Mouse (Mus musculus): ENCODE results near the gene Per2. TPM values are rescaled to one million over a fixed set of nuclear protein-coding genes. Genes with fewer than 3 reads are reported as not detected.

The Per2 gene
- polyA plus RNA-seq, 1 experiment from 2014 or later = 5.6 TPM

GRCm38 (mm10) chr1:91390369-91390768, 68.8 kb downstream of the Per2 start:
- Histone ChIP-seq H3K27me3 (ENCODE audit: control insufficient read depth, insufficient read depth, low read length) (no peaks in the 10 kb centered on the region), H3K4me2 (ENCODE audit: low read length) (no peak overlapping the region), H3K27ac (replicated peaks in 1 of 2; ENCODE audit: control insufficient read depth in 1 of 2, insufficient read depth in 1 of 2, low read depth in 2 of 2, low read length in 2 of 2) (no peak overlapping the region), H3K4me3 (ENCODE audit: control insufficient read depth in 1 of 2, insufficient read depth in 1 of 2, low read depth in 1 of 2, low read length in 2 of 2) (no peak overlapping the region), H3K4me1 (ENCODE audit: control insufficient read depth in 2 of 2, insufficient read depth in 2 of 2, low read length in 2 of 2) (no peaks in the 10 kb centered on the region; a peak in 1 of 4 replicates), H3K9ac (ENCODE audit: low read length) (no peak overlapping the region), H3K9me3 (ENCODE audit: control insufficient read depth, low read length) (no peaks in the 10 kb centered on the region), H3K36me3 (ENCODE audit: control insufficient read depth, insufficient read depth, low read length) (peaks cover 90% of the 10 kb centered on the region)
- no peak for ATAC-seq (ENCODE audit: insufficient number of reproducible peaks, insufficient read depth, low FRiP score, low read depth)
- 96% methylated on average over 5 of the region's 5 CpGs for WGBS

- no peak overlapping the region for H3K9ac ChIP-seq (ENCODE audit: low read length)
- WGBS = 84% methylated on average over 4 of the region's 4 CpGs
- H3K36me3 ChIP-seq (ENCODE audit: control insufficient read depth, insufficient read depth, low read length) = peaks cover 96% of the 10 kb centered on the region
- no peaks in the 10 kb centered on the region for H3K9me3 ChIP-seq (ENCODE audit: control insufficient read depth, low read length)
- no peak overlapping the region for H3K27ac ChIP-seq (replicated peaks in 1 of 2; ENCODE audit: control insufficient read depth in 1 of 2, insufficient read depth in 1 of 2, low read depth in 2 of 2, low read length in 2 of 2)
- H3K27me3 ChIP-seq (ENCODE audit: control insufficient read depth, insufficient read depth, low read length) = no peaks in the 10 kb centered on the region
- H3K4me2 ChIP-seq (ENCODE audit: low read length) = no peak overlapping the region
- no peak overlapping the region for H3K4me3 ChIP-seq (ENCODE audit: control insufficient read depth in 1 of 2, insufficient read depth in 1 of 2, low read depth in 1 of 2, low read length in 2 of 2)
- ATAC-seq (ENCODE audit: insufficient number of reproducible peaks, insufficient read depth, low FRiP score, low read depth) = no peak
- H3K4me1 ChIP-seq (ENCODE audit: control insufficient read depth in 2 of 2, insufficient read depth in 2 of 2, low read length in 2 of 2) = peaks cover 7 to 15% of the 10 kb centered on the region in 2 experiments
These were observed 78.0 kb downstream of the Per2 start for GRCm38 (mm10) chr1:91381091-91381471.

- no peaks in the 10 kb centered on the region for H3K9me3 ChIP-seq (ENCODE audit: control insufficient read depth, low read length)
These were observed 78.6 kb downstream of the Per2 start for GRCm38 (mm10) chr1:91380453-91381090.

GRCm38 (mm10) chr1:91373414-91373835, 85.7 kb downstream of the Per2 start:
- Histone ChIP-seq H3K4me3 (ENCODE audit: control insufficient read depth in 1 of 2, insufficient read depth in 1 of 2, low read depth in 1 of 2, low read length in 2 of 2) (no peak overlapping the region), H3K9ac (ENCODE audit: low read length) (no peak overlapping the region), H3K36me3 (ENCODE audit: control insufficient read depth, insufficient read depth, low read length) (peaks cover 87% of the 10 kb centered on the region), H3K27me3 (ENCODE audit: control insufficient read depth, insufficient read depth, low read length) (no peaks in the 10 kb centered on the region), H3K4me2 (ENCODE audit: low read length) (no peak overlapping the region), H3K27ac (replicated peaks in 1 of 2; ENCODE audit: control insufficient read depth in 1 of 2, insufficient read depth in 1 of 2, low read depth in 2 of 2, low read length in 2 of 2) (no peak overlapping the region), H3K4me1 (ENCODE audit: control insufficient read depth in 2 of 2, insufficient read depth in 2 of 2, low read length in 2 of 2) (peaks cover 2 to 7% of the 10 kb centered on the region in 2 experiments), H3K9me3 (ENCODE audit: control insufficient read depth, low read length) (no peaks in the 10 kb centered on the region)
- WGBS = 84% methylated on average over 6 of the region's 6 CpGs
- ATAC-seq (ENCODE audit: insufficient number of reproducible peaks, insufficient read depth, low FRiP score, low read depth) = no peak

More at GRCm38 (mm10) chr1:91380453-91381090, 78.6 kb downstream of the Per2 start:
- H3K9ac ChIP-seq (ENCODE audit: low read length) = no peak overlapping the region
- WGBS = 57% methylated on average over 7 of the region's 7 CpGs
- no peaks in the 10 kb centered on the region for H3K27me3 ChIP-seq (ENCODE audit: control insufficient read depth, insufficient read depth, low read length)
- no peak overlapping the region for H3K27ac ChIP-seq (replicated peaks in 1 of 2; ENCODE audit: control insufficient read depth in 1 of 2, insufficient read depth in 1 of 2, low read depth in 2 of 2, low read length in 2 of 2)
- no peak for ATAC-seq (ENCODE audit: insufficient number of reproducible peaks, insufficient read depth, low FRiP score, low read depth)
- H3K4me2 ChIP-seq (ENCODE audit: low read length) = no peak overlapping the region
- H3K4me1 ChIP-seq (ENCODE audit: control insufficient read depth in 2 of 2, insufficient read depth in 2 of 2, low read length in 2 of 2) = peaks cover 7 to 15% of the 10 kb centered on the region in 2 experiments
- H3K4me3 ChIP-seq (ENCODE audit: control insufficient read depth in 1 of 2, insufficient read depth in 1 of 2, low read depth in 1 of 2, low read length in 2 of 2) = no peak overlapping the region
- peaks cover 96% of the 10 kb centered on the region for H3K36me3 ChIP-seq (ENCODE audit: control insufficient read depth, insufficient read depth, low read length)

GRCm38 (mm10) chr1:91370055-91370454, 89.1 kb downstream of the Per2 start:
- 78% methylated on average over 23 of the region's 23 CpGs for WGBS
- Histone ChIP-seq H3K4me2 (ENCODE audit: low read length) (no peak overlapping the region), H3K27ac (replicated peaks in 1 of 2; ENCODE audit: control insufficient read depth in 1 of 2, insufficient read depth in 1 of 2, low read depth in 2 of 2, low read length in 2 of 2) (no peak overlapping the region), H3K36me3 (ENCODE audit: control insufficient read depth, insufficient read depth, low read length) (peaks cover 53% of the 10 kb centered on the region), H3K4me3 (ENCODE audit: control insufficient read depth in 1 of 2, insufficient read depth in 1 of 2, low read depth in 1 of 2, low read length in 2 of 2) (no peak overlapping the region), H3K9ac (ENCODE audit: low read length) (no peak overlapping the region), H3K9me3 (ENCODE audit: control insufficient read depth, low read length) (no peaks in the 10 kb centered on the region), H3K27me3 (ENCODE audit: control insufficient read depth, insufficient read depth, low read length) (no peaks in the 10 kb centered on the region; the same call in 1 of the 2 replicates), H3K4me1 (ENCODE audit: control insufficient read depth in 2 of 2, insufficient read depth in 2 of 2, low read length in 2 of 2) (peaks cover 8 to 14% of the 10 kb centered on the region in 2 experiments)
- no peak for ATAC-seq (ENCODE audit: insufficient number of reproducible peaks, insufficient read depth, low FRiP score, low read depth)

- no peak overlapping the region for H3K4me2 ChIP-seq (ENCODE audit: low read length)
- ATAC-seq (ENCODE audit: insufficient number of reproducible peaks, insufficient read depth, low FRiP score, low read depth) = no peak
- H3K4me3 ChIP-seq (ENCODE audit: control insufficient read depth in 1 of 2, insufficient read depth in 1 of 2, low read depth in 1 of 2, low read length in 2 of 2) = no peak overlapping the region
- no peak overlapping the region for H3K27ac ChIP-seq (replicated peaks in 1 of 2; ENCODE audit: control insufficient read depth in 1 of 2, insufficient read depth in 1 of 2, low read depth in 2 of 2, low read length in 2 of 2)
- WGBS = 75% methylated on average over 4 of the region's 4 CpGs
- H3K4me1 ChIP-seq (ENCODE audit: control insufficient read depth in 2 of 2, insufficient read depth in 2 of 2, low read length in 2 of 2) = peaks cover 8 to 14% of the 10 kb centered on the region in 2 experiments
- H3K9me3 ChIP-seq (ENCODE audit: control insufficient read depth, low read length) = 0 out of 2 replicates have a peak, but pooled peaks cover 1% of the 10 kb centered on the region
- H3K9ac ChIP-seq (ENCODE audit: low read length) = no peak overlapping the region
- H3K27me3 ChIP-seq (ENCODE audit: control insufficient read depth, insufficient read depth, low read length) = no peaks in the 10 kb centered on the region; the same call in 1 of the 2 replicates
- H3K36me3 ChIP-seq (ENCODE audit: control insufficient read depth, insufficient read depth, low read length) = peaks cover 47% of the 10 kb centered on the region
These were observed 89.7 kb downstream of the Per2 start for GRCm38 (mm10) chr1:91369408-91369807.

- Histone ChIP-seq H3K9me3 (ENCODE audit: control insufficient read depth, low read length) (peaks cover 12% of the 10 kb centered on the region; the same call in 1 of the 2 replicates), H3K36me3 (ENCODE audit: control insufficient read depth, insufficient read depth, low read length) (peaks cover 31% of the 10 kb centered on the region), H3K27me3 (ENCODE audit: control insufficient read depth, insufficient read depth, low read length) (no peaks in the 10 kb centered on the region; the same call in 1 of the 2 replicates), H3K9ac (ENCODE audit: low read length) (no peak overlapping the region), H3K27ac (replicated peaks in 1 of 2; ENCODE audit: control insufficient read depth in 1 of 2, insufficient read depth in 1 of 2, low read depth in 2 of 2, low read length in 2 of 2) (no peak overlapping the region), H3K4me1 (ENCODE audit: control insufficient read depth in 2 of 2, insufficient read depth in 2 of 2, low read length in 2 of 2) (peaks cover 8 to 14% of the 10 kb centered on the region in 2 experiments), H3K4me2 (ENCODE audit: low read length) (no peak overlapping the region), H3K4me3 (ENCODE audit: control insufficient read depth in 1 of 2, insufficient read depth in 1 of 2, low read depth in 1 of 2, low read length in 2 of 2) (no peak overlapping the region)
- WGBS = 89% methylated on average over 3 of the region's 3 CpGs
- no peak for ATAC-seq (ENCODE audit: insufficient number of reproducible peaks, insufficient read depth, low FRiP score, low read depth)
These were observed 91.8 kb downstream of the Per2 start for GRCm38 (mm10) chr1:91367295-91367694.

Measured in heart, embryonic 14.5 days (tissue).